Mouse (Mus musculus) heart, adult 2 months (tissue): Measurements from ENCODE around the gene Vps45.

Experiments
- EP300 ChIP-seq: fragments of 200-500 bp; IDR thresholded peaks from 2 replicates; pipeline ENCODE4 v1.6.1; 2011; ENCODE audit warnings: low read depth, low read length, control low read depth; ENCODE audit not compliant: insufficient read depth
- POLR2A ChIP-seq: fragments of 200-500 bp; IDR thresholded peaks from 2 replicates; pipeline ENCODE4 v1.6.1; 2011; ENCODE audit warnings: mild to moderate bottlenecking, low read depth, low read length, control low read depth; ENCODE audit not compliant: insufficient read depth

- TF ChIP-seq POLR2A (no peak), EP300 (no peak)
Measured at GRCm38 (mm10) chr3:95994975-95995801, 63.1 kb downstream of the Vps45 start.
